Mouse (Mus musculus) left cerebral cortex, adult 8-10 months (tissue): ENCODE data around the gene Adap1. TPM values are rescaled to one million over a fixed set of nuclear protein-coding genes. Genes with fewer than 3 reads are reported as not detected.
"Not testable (repeated sequence)": the region's sequence is repeated elsewhere in the genome, so short reads cannot be mapped to it uniquely, and the experiment has no call there.

ENCODE experiments used
- DNase-seq, 2 experiments: peaks; one replicate each; pipeline ENCODE4 v3.0.0; 2022; ENCODE audit warnings: low spot score in 2 of 2
- total RNA-seq, 4 experiments: library from RNA; stranded (reverse); gene quantifications; 2 replicates each; pipeline ENCODE4 v1.2.4; 2022

The Adap1 gene
- total RNA-seq, 4 experiments from 2014 or later: 207 to 227 (median 217) TPM

DNA sequence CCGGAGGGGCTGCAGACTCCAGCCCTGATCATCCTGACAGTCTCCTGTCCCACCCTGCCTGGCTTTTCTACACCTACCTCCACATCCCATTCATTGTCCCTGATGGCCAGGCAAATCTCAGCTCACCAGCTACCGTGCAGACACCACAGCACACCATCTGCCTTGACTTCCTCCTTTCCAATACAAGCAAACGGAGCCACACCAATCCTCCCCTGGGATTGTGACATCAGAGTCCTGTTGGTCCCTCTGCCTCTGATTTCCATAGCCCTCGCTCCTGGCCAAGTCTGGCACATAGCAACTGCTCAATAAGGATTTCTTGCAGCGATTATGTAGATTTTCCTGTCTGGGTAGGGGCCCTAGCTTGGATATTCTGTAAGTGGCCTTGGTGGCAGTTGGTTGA lies 25.7 kb upstream of the Adap1 start, which contains the start of gene Cox19:
TSS of gene Cox19 (minus strand) at position 285 of the 400 bp plus-strand sequence.
- no peak for DNase-seq

DNA sequence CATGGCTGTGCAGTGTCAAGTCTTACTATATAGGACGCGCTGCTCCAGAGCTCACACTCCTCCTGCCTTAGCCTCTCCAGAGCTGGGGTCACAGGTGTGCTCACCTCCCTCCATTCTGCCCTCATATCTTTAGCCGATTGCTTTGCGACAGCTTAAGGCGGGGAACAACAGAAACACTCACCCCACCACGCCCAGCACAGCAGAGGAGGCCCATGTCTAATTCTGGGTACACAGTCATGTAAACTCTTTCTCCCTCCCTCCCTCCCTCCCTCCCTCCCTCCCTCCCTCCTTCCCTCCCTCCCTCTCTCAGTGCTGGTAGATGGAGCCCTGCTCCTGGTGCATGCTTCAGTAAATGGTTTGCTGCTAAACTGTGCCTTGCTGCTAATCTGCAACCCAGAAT lies 24.3 kb upstream of the Adap1 start:
- no peak for DNase-seq

DNA sequence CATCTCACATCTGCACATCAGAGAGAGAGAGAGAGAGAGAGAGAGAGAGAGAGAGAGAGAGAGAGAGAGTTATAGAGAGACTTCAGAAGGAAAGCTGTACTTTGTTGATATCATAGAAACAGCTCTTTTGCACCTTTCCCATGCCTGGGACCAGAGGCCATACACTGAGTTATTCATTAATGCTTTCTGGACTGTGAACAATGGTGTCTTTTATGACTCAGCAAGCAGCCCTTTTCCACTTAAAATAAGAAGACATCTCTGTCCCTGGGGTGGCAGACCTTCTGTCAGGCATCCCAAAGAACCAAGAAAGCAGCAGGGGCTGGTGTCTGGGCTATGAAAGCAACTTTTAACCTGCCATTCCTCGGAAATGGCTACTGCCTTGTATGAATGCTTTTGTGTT lies 21.8 kb upstream of the Adap1 start:
- DNase-seq: no peak

DNA sequence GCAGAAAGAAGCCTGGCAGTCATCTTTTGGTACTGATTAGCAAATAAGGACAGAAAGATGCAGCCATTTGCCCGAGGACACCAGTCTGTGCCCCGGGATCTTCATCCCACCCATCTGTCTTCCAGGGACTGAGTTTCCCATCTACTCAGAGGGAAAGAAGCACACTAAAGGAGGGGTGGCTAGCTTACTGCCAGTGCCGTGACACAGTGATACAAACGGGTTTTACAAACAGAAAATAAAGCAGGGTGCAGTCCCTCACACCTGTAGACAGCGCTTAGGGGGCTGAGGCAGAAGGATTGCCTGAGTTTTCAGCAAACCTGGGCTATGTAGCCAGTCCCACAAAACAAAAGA lies 19.9 kb upstream of the Adap1 start:
- DNase-seq: no peak

DNA sequence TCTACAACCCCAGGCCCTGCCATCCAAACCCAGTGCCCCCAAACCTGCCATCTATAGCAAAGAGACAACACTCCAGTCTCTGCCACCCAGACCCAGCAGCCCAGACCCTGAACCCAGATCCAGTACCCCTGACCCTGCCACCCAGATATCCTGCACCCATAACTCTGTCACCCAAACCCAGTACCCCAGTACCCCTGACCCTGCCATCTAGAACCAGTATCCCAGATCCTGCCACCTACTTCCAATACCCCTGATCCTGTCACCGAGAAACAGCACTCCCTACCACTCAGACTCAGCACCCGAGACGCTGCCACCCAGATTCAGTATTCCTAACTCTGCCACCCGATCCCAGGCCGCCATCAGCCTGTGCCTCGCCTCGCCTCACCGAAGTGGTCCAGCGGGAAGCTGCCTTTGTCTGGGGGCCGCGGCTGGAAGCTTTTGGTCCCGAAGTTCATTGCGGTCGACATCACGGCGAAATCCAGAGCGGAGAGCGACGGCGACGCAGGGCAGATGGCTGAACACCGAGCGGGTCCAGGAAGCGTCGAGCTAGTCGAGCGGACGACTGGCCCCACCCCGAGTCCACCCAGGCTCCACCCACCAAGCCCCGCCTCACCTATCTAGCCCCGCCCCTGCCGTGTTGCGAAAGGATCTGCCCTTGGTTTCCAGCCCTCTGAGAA lies 19.4 kb upstream of the Adap1 start:
- peak; percentile 78 to 85 for DNase-seq

DNA sequence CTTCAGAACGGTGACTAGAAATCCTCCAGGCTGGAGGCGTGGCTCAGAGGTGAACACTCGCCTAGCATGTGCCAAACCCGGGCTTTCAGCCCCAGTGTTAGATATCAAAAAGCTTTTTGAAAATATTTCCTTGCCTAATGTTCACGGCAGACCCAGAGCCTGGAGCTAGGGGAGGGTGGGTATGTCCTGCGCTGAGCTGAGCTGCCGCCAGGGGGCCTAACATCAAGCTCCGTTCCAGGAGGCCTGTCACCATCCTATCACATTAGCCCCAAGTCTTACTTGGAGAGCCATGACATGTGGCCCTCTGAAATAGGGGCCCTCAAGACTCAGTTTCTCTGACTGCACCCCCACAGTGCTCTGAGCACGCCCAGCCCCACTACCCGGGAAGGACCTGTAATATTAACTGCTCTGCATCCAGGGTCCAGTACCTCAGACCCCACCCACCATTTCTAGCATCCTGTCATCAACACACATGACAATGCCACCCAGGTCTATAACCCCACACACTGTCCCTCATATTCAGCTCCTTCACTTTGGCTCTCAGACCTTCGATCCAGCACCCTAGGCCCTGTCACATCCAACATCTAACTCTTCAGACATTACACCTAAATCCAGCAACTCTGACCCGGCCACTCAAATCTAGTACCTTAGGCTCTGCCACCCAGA lies 18.7 kb upstream of the Adap1 start:
- DNase-seq: peak; percentile 50 to 59

DNA sequence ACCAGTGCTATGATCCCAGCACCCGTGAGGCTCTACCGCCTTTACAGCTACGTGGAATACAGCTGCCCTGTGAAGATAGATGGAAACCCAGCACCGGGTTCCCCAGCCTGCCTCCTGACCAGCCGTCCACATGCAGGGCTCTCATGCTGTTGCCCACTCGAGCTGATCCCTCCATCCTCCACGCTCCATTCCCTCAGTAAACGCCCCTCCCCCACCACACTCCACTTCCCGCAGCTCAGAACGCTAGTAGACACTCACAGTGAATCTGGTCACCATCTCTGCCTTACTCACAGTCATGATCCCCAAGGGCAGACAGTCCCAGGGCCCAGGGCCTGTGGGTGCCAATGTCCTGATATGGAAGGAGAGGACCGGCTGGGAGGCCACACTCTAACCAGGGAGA lies 13.5 kb upstream of the Adap1 start:
- DNase-seq: no peak

DNA sequence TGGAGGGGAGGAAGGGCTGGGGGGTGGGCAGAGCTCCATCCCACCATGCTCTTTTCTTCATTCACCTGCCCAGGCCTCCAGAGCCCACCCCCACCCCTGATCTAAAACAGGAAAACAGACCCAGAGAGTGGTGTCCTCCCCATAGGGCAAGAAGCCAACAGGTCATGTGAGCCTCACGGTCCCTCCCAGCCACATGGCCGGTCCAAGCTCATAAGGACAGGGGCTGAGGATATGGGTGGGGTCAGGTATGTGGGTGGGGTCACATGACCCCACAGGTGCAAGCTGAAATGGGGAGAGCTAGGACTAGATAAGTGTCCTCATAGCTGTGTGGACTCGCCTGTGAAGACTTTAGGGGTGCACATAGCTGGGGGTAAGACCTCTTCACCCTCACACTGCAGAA lies 13.0 kb upstream of the Adap1 start:
- DNase-seq: no peak

DNA sequence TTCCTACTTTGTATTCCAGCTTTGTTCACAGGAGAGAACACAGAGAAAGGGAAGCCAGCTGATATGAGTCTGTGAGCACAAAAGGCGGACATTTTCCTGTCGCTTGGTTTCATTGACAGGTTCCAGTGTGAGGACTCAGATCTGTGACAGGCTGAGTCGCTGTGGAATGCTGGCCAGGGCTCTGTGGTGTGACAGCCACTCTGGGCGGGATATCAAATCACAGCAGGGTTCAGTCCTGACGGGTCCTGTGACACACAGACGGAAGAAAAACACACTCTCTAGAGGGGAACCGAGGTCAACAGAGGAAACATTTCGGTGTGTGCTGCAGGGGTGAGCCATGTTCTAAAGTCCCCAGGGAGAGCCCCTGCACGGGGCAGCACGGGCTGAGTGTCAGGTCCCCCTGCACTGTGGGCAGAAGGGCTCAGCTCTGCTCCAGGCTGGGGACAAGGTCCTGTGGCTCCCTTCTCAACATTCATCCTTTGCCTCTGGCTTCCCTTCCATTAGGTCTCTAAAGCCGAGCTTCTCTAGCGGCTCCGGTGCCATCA lies 12.5 kb upstream of the Adap1 start:
- no peak for DNase-seq

DNA sequence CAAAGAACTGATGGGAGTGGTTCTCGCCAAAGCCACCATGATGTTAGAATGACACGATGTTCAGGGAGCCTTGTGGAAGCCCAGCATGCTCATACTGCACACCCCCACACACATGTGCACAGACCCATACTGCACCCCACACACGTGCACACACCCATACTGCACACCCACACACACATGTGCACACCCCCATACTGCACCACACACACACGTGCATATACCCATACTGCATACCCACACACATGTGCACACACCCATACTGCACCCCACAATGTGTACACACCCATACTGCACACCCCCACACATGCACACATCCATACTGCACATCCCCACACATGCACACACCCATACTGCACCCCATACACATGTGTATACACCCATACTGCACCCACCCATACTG lies 10.2 kb upstream of the Adap1 start:
- DNase-seq: no peak

DNA sequence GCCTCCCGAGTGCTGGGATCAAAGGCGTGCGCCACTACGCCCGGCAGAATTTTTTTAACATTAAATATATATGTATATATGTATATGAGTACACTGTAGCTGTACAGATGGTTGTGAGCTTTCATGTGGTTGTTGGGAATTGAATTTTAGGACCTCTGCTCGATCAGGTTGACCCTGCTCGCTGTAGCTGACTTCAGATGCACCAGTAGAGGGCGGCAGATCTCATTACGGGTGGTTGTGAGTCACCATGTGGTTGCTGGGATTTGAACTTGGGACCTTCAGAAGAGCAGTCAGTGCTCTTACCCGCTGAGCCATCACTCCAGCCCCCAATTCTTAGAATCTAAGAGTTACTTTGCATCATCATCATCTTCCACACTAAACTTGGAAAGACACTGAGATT lies 9.0 kb upstream of the Adap1 start:
- DNase-seq: not testable (repeated sequence)

DNA sequence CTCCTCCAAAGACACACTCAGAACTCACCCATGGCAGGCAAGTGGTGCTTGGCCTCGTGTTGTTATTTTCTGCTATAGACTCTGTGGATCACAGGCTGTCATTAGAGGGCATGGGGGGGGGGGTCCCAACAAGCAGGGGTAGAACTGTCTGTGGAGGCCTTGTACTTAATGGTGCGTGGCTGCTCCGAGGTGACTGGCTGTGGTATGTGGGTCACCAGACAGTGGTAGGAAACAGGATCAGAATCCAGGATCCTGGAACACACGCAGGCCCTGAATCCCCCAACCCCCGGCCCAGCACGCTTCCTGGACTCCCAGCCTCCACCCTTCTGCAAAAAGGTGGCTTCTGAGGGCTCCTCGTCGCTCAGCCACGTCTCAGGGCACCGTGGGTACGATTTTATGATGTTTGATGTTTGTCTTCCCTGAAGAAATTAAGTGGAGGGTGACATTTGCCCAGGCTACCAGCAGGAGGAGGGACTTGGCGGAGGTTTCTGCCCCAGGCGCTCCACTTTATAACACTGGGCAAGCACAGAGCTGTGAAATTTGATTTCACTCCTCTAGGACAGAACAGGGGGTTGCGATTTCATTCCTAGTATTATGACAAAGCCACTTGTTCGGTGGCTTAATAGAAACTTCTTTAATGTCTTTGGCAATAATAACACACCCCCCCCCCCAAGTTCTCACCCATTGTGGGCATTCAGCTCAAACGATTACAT lies 8.0 kb upstream of the Adap1 start:
- DNase-seq: no peak

DNA sequence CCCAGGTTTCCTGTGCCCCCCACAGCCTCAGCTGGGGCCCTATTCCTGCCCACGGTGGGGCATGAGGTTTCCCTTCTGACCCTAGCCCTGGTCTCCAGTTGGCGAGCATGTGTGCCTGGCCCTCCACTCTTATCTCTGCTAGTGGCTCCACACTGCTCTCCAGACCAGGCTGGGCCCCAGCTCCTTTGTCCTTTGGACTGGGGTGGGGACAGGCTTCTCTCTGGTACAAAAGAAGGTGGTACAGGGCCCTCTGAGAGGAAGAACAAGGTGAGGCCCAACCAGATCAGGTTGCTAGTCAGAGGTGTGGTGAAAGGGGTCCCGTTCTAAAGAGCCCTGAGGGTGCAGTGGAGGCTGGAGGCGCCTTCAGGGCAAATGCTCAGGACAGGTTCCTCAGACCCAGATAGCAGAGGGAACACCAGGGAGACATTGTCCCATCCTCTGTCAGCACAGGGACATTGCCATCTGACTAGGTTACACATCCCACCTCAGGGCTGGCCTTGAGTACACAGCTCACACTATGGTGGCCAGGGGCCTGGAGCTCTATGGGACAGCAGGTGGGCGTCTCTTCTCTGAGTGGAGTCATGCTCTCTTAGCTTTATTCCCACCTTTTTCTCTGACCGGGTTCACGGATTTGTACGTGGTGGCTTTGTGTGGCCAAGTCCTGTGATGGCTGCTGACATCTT lies 7.3 kb upstream of the Adap1 start:
- DNase-seq: no peak

DNA sequence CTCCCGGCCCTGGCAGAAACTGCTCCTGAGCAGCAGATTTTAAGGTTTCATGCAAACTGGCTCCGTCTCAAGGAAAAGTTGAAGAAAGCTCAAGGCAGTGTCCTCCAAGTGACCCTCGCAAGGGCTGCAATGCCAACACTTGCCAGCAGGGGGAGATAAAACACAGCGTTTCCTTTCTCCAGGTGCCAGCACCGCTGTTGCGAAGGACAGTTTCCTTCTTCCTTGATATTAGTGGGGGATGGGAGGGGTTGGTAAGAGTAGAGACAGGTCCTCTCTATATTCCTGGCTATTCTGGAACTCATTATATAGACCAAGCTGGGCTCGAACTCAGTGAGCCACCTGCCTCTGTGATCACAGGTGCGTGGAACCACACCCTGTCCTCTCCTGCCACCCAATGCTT lies 6.3 kb upstream of the Adap1 start:
- peak in 1 of 2 experiments; percentile 92 for DNase-seq

DNA sequence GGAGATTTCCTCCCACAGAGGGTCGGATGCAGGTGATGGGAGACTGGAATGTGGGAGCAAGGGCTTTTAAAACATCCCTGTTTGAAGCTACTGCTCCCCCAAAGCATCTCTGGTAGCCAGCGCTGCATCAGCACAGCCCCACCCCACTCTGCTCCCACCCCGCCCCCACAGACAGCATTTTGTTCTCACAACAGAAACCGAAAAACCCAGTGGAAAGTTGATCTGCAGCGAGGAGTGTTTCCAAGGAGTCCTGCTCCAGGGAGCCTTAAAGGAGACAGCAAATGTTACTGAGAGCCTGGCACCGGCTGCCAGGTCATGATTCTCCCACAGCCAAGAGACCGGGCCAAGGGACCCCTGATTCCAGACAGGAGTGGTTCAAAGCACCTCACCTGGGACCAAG lies 5.3 kb upstream of the Adap1 start:
- DNase-seq: no peak

DNA sequence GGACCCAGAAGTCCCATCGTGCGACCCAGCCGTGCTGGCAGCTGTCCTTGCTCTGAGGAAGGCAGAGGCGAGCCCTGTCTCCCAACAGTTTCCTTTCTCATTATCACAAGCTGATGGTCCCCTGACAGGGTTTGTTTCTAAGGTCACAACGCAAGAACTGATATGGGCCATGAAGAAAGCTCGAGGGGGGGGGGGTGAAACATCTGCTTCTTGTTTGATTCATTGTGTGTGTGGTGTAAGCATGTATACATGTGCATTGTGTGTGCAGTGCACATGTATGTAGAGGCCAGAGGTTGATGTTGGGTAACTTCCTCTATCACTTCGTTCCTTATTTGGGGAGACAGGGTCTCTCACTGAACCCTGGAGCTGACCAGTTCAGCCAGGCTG lies 2.2 kb upstream of the Adap1 start:
- no peak for DNase-seq

DNA sequence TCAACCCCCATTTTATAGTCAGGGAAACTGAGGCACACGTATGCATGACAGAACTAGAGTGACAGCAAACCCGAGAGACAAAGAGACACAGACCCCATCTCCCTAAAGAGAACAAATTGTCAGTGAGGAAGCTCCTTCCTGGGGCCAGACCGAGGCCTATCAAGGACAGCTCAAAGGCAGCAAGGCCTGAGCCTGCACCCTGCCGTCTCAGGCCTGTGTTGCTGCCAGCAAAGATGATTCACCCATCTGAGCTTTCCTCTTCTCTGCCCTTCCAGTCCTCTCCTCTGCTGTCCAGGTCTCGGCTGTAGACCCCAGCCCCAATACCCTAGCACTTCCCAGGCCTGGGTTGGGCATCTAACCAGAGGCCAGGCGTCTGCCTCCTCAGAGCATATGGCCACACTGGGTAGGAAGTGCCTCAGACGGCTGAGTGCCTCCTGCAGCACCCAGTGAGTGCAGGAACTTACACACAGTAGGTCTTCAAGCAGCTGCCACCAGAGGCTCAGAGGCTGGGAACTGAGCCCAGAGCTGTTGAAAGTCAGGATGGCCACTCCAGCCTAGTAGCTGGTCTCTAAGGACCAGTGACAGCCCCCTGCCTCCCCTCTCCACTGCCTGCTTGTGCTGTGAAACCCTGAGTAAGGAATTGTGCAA lies 1.7 kb upstream of the Adap1 start:
- no peak for DNase-seq

DNA sequence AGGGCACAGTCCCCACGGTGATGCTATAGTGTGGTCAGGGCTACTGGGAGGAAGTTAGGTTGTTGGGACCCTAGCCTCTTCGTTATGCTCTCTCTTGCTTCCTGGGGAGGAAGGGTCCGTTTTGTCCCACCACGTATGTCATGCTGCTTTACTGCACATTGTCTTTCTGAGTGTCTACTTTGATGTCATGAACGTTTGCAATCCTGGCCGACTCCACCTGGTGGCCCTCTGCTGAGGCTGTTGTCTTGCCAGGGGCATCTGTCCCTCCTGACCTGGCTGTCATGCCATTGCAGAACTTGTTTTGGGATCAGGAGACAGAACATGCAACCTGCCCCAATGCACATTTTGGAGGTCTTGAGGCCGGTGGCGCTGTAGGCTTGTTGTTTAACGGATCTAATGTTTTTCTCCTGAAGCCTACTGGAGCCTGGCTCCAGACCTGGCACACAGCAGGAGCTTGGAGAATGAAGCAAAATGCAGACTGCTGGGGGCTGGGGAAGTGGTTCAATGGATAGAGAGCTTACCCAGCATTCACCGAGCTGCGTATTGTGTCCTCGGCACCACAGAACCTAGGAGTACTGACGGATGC lies 782 bp upstream of the Adap1 start:
- DNase-seq: no peak

DNA sequence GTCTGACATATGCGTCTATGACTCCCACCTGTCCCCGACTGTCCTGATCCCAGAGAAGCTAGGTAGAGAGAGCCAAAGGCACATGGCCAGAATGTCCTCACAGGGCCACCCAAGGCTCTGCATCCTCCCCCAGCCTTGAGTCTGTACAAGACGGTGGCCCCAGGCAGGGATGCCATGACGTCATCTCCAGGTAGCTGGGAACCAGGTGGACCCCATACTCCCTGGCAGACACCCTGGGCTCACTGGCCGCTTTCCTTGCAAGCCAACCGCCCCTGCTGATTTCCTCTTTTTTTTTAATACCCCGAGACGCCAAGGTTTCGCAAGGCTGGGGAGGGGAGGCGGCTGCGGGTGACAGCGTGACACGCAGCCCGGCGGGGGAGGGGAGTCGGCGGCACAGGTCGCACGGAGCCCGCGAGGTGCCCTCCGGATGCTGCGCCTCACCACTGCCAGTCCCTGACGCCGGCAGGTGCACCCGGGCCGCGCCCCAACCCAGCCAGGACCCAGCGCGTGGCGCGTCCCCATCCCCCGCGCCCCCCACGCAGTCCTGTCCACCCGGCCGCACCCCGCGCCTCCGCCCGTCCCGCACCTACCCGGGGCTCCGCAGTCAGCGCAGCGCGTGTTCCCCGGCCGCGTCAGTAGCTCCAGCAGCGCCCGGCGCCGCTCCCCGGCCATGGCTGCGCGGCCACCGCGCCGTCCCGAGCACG lies 579 bp downstream of the Adap1 start:
- peak; percentile 62 to 68 for DNase-seq

DNA sequence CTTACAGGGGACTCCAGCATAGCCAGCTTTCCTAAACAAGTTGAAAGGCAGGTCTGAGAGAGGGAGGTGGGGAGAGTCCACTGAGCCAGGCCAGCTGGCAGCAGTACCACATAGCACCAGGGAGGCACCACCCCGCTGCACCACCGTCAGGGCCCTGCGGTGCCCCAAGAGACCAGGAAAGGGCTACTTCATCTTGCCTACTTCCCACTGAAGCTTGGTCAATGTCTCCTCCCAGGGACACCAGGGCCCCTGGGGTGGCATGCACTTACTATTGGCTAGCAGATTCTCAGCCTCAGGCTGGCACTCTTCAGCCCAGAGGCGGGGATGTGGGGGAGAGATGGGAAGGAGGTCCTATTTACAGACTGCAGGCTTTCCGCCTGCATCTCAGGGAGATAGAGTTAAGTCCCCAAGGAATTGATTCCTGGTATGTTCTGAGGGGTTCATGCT lies 1.4 kb downstream of the Adap1 start:
- peak; percentile 36 to 58 for DNase-seq
